ENCODE assay signal across 9 mouse cellular contexts in genomic region chr13:80940421-80940820, GRCm38 (mm10). TPM values are rescaled to one million over a fixed set of nuclear protein-coding genes. Genes with fewer than 3 reads are reported as not detected.
A peak's percentile ranks its signal among the peaks of the same experiment; 100 is the strongest.
DNase-seq lines count a peak whose midpoint lies in the region; ATAC-seq and TF ChIP-seq lines count a peak whose summit lies in the region.
"Had no signal": no experiment of that assay in that cellular context is flagged by ENCODE, and none has a peak within 500 bp of the region (broad histone marks: within the 10 kb centered on the region; RNA-seq: fewer than 3 reads in every experiment).

No protein-coding gene starts in this region.

- no peaks in the 10 kb centered on the region for H3K9me3 ChIP-seq in hindbrain, postnatal 0 days (ENCODE audit: low read length)

- no peak overlapping the region for H3K9ac ChIP-seq in hindbrain, postnatal 0 days (replicated peaks; ENCODE audit: low read length)
- H3K9ac ChIP-seq: liver, embryonic 14.5 days had no signal

- peak; percentile 72 to 91 for DNase-seq in adrenal gland, adult (ENCODE audit: inconsistent age in 2 of 2, low spot score in 1 of 2)
- DNase-seq in adrenal gland, postnatal 4 days (ENCODE audit: low spot score in 2 of 2), result no peak
- peak; percentile 16 to 62 for DNase-seq in urinary bladder, postnatal 36 days (ENCODE audit: low spot score in 2 of 2)
- no peak for DNase-seq in urinary bladder, adult 2 months (ENCODE audit: low spot score)
- peak; percentile 54 to 61 for DNase-seq in lung, adult 18-20 months
- no peak for DNase-seq in right cerebral cortex, adult 18-20 months
- DNase-seq in embryo, embryonic 11 days, result no peak
- DNase-seq in hindbrain, postnatal 0 days (ENCODE audit: low spot score), result no peak

- no peaks in the 10 kb centered on the region for H3K27me3 ChIP-seq in hindbrain, postnatal 0 days (ENCODE audit: insufficient read depth, low read length)

- no peak overlapping the region for H3K27ac ChIP-seq in hindbrain, postnatal 0 days
- H3K27ac ChIP-seq: liver, embryonic 14.5 days had no signal

- no peak overlapping the region for H3K4me3 ChIP-seq in hindbrain, postnatal 0 days (ENCODE audit: low read length)

- 79% methylated on average over 5 of the region's 5 CpGs for WGBS in hindbrain, postnatal 0 days

- no peak overlapping the region for H3K4me2 ChIP-seq in hindbrain, postnatal 0 days (ENCODE audit: low read depth, low read length)

- TF ChIP-seq CTCF in hindbrain, postnatal 0 days (IDR thresholded peaks at IDR 0.05; ENCODE audit: low read depth), result no peak

- no peaks in the 10 kb centered on the region for H3K36me3 ChIP-seq in hindbrain, postnatal 0 days (ENCODE audit: insufficient read depth, low read length)

- no peak for ATAC-seq in hindbrain, postnatal 0 days

- H3K4me1 ChIP-seq in hindbrain, postnatal 0 days (ENCODE audit: insufficient read depth, low read length), result no peaks in the 10 kb centered on the region

RNA-seq across cellular contexts. Expression of gene Arrdc3, which starts 57.2 kb away (rescaled TPM):
- total RNA-seq in adrenal gland, postnatal 4 days (2021), result 100 to 1,000 TPM; 146 to 159 TPM
- 24.6 and 25.6 TPM in 2 replicates for polyA plus RNA-seq in urinary bladder, adult 2 months (2012; rRNA removed)
- total RNA-seq in hindbrain, postnatal 0 days (2014; rRNA removed), result 82.1 and 100 TPM in 2 replicates
- 48.1 and 49.8 TPM in 2 replicates for polyA plus RNA-seq in hindbrain, postnatal 0 days (2015; fragmentation: Nextera tagmentation; extraction: Ambion mirVana)

Comparison
In these comparisons a context has a peak if more than half of its experiments do, and no peak if none do; other contexts are left out.
1. DNase-seq: peak in adrenal gland, adult (2 of 2), urinary bladder, postnatal 36 days (2 of 2) and lung, adult 18-20 months (2 of 2); none in adrenal gland, postnatal 4 days (0 of 2), urinary bladder, adult 2 months (single experiment), right cerebral cortex, adult 18-20 months (single experiment), embryo, embryonic 11 days (single experiment) and hindbrain, postnatal 0 days (single experiment).